Mouse (Mus musculus) myocyte (in vitro differentiated cells): ENCODE measurements around the gene Orc5.

Source experiments
- MYOD1 ChIP-seq, 3 experiments: IDR thresholded peaks; one replicate each; pipeline ENCODE4 v1.6.1; 2011; ENCODE audit warnings: control low read depth in 2 of 3, low read depth in 2 of 3, mild to moderate bottlenecking in 2 of 3, moderate library complexity in 1 of 3; ENCODE audit not compliant: insufficient read length in 2 of 3, control insufficient read depth in 1 of 3
- POLR2A ChIP-seq: IDR thresholded peaks from one replicate; pipeline ENCODE4 v1.6.1; 2011; ENCODE audit warnings: low read depth, mild to moderate bottlenecking, control low read depth, moderate library complexity; ENCODE audit not compliant: insufficient read length
- POLR2AphosphoS2 ChIP-seq: IDR thresholded peaks from one replicate; pipeline ENCODE4 v1.6.1; 2011; ENCODE audit warnings: low read depth, control low read depth; ENCODE audit not compliant: insufficient read length

DNA sequence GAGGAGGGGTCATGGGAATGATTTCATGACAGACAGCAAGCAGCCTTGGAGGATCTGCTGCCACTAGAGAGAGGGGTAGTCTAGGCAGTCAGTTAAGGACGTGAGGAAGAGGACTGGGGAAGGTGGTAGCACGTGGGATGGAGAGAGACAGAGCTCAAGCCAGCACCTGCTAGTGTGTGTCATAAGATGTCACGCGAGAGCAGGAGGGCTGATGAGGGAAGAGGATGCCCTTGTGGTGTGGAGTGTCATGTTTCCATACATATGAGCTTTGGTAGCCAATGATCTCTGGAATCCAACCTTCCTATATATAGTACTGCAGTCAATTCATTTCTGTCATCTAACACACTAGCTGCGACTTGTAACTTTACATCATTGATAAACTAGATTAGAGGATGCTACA, 50.8 kb downstream of the Orc5 start:
- TF ChIP-seq POLR2A = no peak
- TF ChIP-seq MYOD1 (IDR thresholded peaks at IDR 0.05; ENCODE audit: control insufficient read depth in 1 of 3, insufficient read length in 2 of 3, low read depth in 2 of 3) = peak in 2 of 3 experiments; percentile 64 to 70
- no peak for TF ChIP-seq POLR2AphosphoS2
